Mouse (Mus musculus): ENCODE measurements around the gene Gm49711.

The Gm49711 gene

DNA sequence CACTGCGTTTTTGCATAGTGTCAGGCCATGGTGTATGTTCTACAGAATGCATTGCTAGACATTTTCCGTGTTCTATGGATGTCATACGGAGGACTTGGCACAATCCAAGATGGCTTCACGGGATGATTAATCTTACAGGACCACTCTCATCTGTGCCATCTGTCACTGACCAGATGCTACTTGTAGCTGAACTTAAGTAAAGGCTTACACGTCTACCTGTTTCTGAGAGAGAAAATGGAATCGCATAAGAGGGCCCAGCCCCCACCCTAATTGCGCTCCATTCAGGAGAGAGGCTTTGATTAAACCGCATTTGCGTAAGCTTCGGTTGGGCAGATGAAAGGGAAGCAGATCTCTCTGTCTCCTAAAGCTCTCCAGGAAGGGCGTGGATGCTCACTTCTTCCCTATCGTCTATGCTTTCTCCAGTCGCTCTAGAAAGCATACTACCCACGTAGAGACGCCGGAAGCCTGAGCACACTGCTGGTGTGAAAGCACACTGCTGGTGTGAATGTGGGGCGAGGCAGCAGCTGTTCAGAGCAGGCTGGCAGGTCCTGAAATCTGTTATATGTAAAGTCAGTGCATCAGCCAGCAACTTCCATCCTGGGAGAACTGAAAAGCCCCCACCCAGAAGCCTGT lies 62.9 kb downstream of the Gm49711 start:
- no peak for DNase-seq (ENCODE audit: low read depth)

GRCm38 (mm10) chr16:92127226-92127625 lies 69.1 kb downstream of the Gm49711 start:
- DNase-seq (ENCODE audit: low read depth): no peak

GRCm38 (mm10) chr16:92127666-92128065 lies 69.5 kb downstream of the Gm49711 start:
- no peak for DNase-seq (ENCODE audit: low read depth)

DNA sequence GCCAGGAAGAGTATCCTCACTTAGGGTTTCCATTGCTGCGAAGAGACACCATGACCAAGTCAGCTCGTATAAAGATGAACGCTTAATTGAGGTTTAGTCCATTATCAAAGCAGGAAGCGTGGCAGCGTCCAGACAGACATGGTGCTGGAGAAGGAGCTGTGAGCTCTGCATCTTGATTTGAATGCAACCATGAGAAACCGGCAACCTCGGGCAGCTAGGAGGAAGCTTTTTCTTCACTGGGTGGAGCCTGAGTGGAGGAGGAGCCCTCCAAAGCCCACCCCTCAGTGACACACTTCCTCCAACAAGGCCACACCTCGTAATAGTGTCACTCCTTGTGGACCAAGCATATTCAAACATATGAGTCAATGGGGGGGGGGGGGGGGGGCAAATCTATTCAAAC lies 71.7 kb downstream of the Gm49711 start:
- no peak for DNase-seq (ENCODE audit: low read depth)

DNA sequence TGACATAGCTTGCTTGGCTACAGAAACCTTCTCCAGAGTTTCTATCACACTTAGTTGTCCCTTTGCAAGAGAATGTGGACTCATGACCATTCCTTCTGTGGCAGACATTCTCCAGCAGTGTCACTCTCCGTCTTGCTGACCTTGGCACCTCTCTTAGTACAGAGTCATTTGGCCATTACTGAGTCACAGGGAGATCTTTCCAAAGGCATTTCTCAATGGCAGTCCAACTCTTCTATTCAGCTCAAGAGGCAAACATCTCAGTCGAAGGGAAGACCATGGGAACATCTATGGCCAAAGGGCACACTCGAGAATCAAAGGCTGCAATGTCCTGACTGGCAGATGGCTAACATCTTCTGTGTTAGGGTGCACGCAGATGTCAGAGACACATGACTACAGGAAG lies 74.4 kb downstream of the Gm49711 start:
- DNase-seq (ENCODE audit: low read depth): no peak

GRCm38 (mm10) chr16:92134148-92134764 lies 76.1 kb downstream of the Gm49711 start:
- no peak for DNase-seq (ENCODE audit: low read depth)

DNA sequence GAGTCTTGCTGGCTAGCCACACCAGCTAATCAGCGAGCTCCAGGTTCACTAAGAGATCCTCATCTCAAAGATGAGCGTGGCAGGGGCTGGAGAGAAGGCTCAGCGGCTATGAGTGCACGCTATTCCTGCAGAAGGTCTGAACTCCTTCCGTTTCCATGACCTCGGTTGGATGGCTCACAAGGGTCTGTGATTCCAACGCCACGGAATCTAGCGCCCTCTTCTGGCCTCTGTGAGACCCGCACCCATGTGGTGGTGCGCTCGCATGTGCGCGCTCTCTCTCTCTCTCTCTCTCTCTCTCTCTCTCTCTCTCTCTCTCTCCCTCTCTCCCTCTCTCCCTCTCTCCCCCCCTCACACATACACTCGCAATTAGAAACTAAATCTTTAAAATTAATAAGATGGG lies 78.2 kb downstream of the Gm49711 start:
- no peak for DNase-seq (ENCODE audit: low read depth)

GRCm38 (mm10) chr16:92139386-92140261 lies 81.5 kb downstream of the Gm49711 start:
- DNase-seq (ENCODE audit: low read depth): peak; percentile 87

DNA sequence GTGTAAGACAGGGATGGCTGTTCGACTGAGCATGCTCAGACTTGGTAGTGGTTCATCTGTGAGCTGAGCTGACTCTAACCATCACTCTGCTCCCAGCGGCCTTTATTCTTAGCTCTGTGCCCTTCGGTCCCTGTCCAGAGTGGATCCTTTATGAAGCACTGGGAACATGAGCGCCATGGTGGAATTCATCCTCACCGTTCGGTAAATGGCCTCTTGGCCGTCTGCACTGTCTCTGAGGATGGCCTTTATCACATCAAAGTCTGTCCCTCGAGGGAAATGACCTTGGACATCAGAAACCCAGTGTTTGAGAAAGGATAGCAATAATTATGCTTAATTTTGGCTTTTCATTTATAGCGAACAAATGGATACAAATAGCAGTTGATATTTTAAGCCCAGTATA lies 82.2 kb downstream of the Gm49711 start:
- no peak for DNase-seq (ENCODE audit: low read depth)

DNA sequence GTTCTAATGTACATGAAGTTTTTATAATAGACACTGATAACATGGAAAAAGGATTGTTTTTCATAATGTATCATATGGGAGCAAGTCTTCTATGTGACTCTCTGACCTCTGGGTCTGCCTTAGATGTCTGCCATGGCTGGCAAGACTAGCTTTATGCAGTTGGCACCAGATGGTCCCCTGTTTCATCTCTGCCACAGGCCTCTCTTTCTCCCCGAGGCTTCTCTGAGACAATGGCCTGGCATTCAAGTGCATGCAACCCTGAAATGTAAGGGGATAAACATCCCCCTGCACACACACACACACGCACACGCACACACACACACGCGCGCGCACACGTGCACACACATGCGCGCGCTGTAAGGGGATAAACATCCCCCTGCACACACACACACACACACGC lies 82.9 kb downstream of the Gm49711 start:
- no peak for DNase-seq (ENCODE audit: low read depth)

GRCm38 (mm10) chr16:92142426-92143012 lies 84.4 kb downstream of the Gm49711 start:
- DNase-seq (ENCODE audit: low read depth): no peak

- DNase-seq (ENCODE audit: low read depth): peak; percentile 36
These were observed 89.7 kb downstream of the Gm49711 start for GRCm38 (mm10) chr16:92147631-92148366.

- no peak for DNase-seq (ENCODE audit: low read depth)
These were observed 90.2 kb downstream of the Gm49711 start for GRCm38 (mm10) chr16:92148367-92148728.

GRCm38 (mm10) chr16:92150975-92151374 lies 92.9 kb downstream of the Gm49711 start:
- no peak for DNase-seq (ENCODE audit: low read depth)

DNA sequence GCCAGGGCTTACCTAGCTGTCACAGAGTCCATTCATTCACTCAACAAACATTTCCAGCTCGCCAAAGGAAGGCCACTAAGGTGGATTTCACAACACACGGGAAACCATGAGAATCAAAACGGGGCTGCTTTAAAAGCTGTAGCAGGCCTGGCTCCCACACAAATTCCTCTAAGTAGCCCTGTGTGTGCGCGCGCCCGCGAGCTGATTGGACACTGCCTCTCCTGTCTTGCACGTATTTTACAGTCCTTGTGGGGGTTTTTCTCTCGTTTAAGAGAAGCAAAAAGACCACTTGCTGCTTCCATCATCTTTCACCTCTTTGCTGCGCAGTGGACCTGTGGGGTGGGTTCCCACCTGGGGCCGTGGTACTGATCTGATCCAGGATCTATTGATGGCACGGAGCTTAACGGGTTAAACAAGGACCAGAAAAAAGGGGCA lies 99.9 kb downstream of the Gm49711 start:
- peak; percentile 8 for DNase-seq (ENCODE audit: low read depth)

- no peak for DNase-seq (ENCODE audit: low read depth)
These were observed 100.5 kb downstream of the Gm49711 start for GRCm38 (mm10) chr16:92158461-92159091.

- DNase-seq (ENCODE audit: low read depth): no peak
These were observed 101.0 kb downstream of the Gm49711 start for GRCm38 (mm10) chr16:92159114-92159513.

DNA sequence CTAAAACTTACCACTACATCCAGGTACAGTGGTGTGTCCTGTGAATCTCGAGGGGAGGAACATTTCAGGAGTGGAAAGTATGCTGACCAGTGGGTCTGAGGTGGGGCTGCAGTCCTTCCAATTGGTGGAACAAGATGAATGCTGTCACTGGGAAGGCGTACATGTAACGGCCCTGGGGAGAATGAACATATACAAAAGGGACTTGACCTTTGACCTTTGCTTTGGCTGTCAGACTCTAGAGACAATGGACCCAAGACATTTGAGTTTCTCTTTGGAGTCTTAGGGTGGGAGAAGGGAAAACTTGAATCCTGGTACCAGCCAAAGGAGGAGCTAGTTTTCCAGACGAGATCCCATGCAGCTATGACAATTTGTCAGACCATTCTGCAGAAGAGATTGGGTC lies 104.2 kb downstream of the Gm49711 start:
- no peak for DNase-seq (ENCODE audit: low read depth)

GRCm38 (mm10) chr16:92163545-92163944 lies 105.4 kb downstream of the Gm49711 start:
- no peak for DNase-seq (ENCODE audit: low read depth)

GRCm38 (mm10) chr16:92176052-92176451 lies 117.9 kb downstream of the Gm49711 start:
- peak; percentile 57 for DNase-seq (ENCODE audit: low read depth)

GRCm38 (mm10) chr16:92177718-92178117 lies 119.6 kb downstream of the Gm49711 start:
- DNase-seq (ENCODE audit: low read depth): peak; percentile 46
